Mouse (Mus musculus) small intestine, adult 10 weeks (tissue): Measurements from ENCODE around the gene Mrgpre. TPM values are rescaled to one million over a fixed set of nuclear protein-coding genes. Genes with fewer than 3 reads are reported as not detected.

Experiments used
- polyA plus RNA-seq: library from polyadenylated mRNA; stranded (reverse); fragments of 350-450 nt; fragmentation: Illumina TruSeq; extraction: RNeasy Lipid Tissue Mini Kit (QIAGEN cat#74804); gene quantifications from one replicate; pipeline ENCODE4 v1.2.3, GENCODE M21; 2014; ENCODE audit warnings: low replicate concordance

Gene Mrgpre
- 0.19 TPM for polyA plus RNA-seq

DNA sequence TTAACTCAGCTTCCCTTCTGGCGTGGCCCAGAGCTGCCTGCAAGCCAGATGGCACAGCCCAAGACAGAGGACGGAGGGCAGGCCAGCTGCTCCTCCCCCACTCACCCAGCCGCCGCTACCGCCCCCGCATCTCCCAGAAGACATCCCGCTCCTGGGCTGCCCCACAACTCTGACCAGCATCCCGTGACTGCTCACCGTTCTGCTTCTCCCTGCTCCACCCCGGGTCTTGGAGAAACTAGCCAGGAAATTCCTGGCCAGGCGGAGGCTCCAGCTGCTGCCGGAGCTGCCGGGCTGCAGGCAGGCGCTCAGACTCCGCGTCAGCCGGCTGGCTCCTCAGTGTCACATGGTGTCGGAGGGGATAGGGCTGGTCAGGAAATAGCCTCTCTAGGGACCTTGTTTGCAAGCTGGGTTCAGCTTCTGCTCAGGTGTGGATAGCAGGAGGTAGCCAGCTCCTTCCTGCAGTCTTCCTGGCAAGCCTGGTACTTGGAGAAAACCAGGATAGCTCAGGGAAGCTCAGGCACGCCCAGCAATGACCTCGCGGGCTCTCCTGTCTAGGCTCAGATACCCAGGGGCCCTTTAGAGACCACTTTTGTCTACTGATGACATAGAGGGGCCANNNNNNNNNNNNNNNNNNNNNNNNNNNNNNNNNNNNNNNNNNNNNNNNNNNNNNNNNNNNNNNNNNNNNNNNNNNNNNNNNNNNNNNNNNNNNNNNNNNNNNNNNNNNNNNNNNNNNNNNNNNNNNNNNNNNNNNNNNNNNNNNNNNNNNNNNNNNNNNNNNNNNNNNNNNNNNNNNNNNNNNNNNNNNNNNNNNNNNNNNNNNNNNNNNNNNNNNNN, at the start of gene Mrgpre:
Mrgpre (minus strand) TSS at position 505 of the 834 bp plus-strand sequence.

DNA sequence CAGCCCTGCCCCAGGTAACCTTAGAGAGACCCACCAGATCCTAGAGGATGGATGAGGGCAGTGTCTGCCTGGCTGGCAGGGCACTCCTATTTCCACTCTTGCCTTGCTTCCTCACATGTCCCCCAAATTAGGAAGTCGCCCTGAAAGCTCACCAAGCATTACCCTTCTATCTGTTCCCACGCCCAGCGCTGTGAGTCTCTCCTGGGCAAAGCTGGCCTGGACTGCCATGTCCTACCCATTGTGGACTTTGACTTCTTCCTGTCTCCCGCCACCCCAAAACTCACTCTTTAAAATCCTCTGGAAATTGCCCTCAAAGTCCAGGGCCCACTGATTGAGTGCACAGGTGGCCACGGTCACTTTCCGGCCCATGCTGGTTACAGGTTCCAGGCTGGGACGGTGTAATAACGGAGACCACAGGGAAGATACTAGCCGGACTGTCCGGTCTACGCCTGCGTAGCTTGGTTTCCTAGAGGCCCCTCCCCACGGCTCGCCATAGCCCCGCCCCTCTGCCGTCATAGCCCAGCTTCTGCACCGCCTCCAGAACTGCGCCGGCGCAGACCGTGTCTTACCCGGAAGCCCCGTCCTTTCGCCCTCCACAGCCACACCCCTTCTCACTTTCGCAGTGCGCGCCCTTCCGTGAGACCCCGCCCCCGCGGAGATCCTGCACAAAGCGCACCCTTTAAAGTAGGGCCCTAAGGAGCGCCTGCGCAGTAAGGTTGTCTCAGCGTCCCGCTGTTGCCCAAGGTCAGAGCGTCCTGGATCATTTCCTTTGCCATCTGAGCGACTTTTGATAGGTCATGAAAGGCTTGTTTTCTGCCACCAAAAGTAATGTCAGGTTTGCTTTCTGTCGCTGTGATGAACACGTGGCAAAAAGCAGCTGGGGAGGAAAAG, 38.3 kb upstream of the Mrgpre start, which contains the start of the genes Nadsyn1 and Dhcr7:
Nadsyn1 (minus strand) TSS at position 475 of the 891 bp plus-strand sequence.
Dhcr7 (plus strand) TSS at position 771 of the 891 bp plus-strand sequence.

DNA sequence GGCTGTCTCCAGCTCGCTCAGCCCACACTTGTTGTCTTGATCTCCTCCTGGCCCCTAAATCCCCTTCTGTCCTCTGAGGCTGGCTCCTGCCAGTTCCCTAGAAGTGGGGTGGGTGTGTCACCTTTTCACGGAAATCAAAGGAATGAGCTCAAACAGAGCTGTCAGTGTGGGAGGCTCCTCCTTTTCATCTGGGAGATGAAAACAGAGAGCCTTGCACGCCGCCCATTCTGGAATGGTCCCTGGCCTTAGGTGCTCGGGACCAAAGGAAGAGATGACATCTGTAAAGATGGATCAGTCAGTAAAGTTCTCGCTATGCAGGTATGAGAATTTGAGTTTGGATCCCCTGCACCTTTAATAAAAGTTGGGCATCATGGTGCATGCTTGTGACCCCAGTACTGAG, 17.4 kb downstream of the Mrgpre start, which contains the start of gene Mrgprg:
Mrgprg (minus strand) TSS at position 101 of the 400 bp plus-strand sequence.

DNA sequence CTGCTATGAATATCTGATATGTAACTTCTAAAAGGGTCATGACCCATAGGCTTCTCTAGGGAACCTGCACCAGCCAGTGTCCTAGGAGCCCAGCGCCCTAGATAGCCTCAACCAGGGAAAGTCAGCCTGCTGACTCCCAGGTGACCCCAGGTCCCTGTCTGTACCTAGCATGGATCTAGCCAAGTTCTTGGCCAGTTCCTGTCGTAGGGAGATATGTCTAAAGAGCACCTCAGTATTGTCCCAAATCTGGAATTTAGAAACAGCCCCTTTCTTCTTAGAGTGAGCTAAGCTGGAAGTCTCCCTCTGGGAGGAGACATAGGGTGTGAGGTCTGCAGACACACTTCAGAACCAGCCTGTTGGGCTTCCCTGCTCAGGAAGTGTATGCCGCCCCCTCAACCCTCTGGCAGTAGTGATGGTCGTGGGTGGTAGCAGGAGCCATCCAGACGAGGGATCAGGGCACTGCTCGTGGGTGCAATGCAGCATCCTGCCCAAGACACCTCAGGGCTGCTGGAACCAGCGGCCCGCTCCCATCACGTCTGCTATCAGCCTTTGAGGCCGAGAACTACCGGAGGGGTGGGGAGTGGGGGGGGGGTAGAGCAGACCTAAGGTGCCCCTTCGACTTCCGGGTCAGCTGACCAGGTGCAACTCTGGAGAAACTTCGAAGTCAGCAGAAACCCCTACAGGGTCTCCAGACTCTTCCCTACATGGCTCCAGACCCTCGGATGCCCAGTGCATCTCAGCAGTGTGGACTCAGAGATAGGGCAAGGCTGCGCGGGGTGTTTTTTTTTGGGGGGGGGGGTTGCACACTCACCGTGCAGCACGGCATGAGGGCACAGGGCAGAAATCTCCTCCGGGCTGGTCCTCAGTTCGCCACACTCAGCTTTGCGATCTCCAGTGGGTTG, 27.9 kb downstream of the Mrgpre start, which contains the start of gene Osbpl5:
Osbpl5 (minus strand) TSS at position 861 of the 902 bp plus-strand sequence.

Other genes with a start within 250 kb of the Mrgpre start
- gene Nap1l4, start 235.4 kb downstream of the Mrgpre start, polyA plus RNA-seq: 53.5 TPM
- 13.4 TPM for gene Cars, start 184.4 kb downstream of the Mrgpre start, polyA plus RNA-seq
- gene Tnfrsf26, start 155.8 kb downstream of the Mrgpre start, polyA plus RNA-seq: 1.2 TPM
- gene Tnfrsf22, start 134.8 kb downstream of the Mrgpre start, polyA plus RNA-seq: 0.78 TPM
- 7.4 TPM for gene Tnfrsf23, start 98.6 kb downstream of the Mrgpre start, polyA plus RNA-seq
- 0.45 TPM for gene Osbpl5, start 27.5 kb downstream of the Mrgpre start, polyA plus RNA-seq
- not detected for gene Mrgprg, start 17.5 kb downstream of the Mrgpre start, polyA plus RNA-seq
- gene Nadsyn1, start 38.3 kb upstream of the Mrgpre start, polyA plus RNA-seq: 48.4 TPM
- gene Dhcr7, start 38.6 kb upstream of the Mrgpre start, polyA plus RNA-seq: 3.8 TPM
- gene Gm498, start 82.3 kb upstream of the Mrgpre start, polyA plus RNA-seq: not detected
- gene Shank2, start 217.4 kb upstream of the Mrgpre start, polyA plus RNA-seq: 0.93 TPM